9 mouse cellular contexts compared by ENCODE assay signal in the genomic region with DNA sequence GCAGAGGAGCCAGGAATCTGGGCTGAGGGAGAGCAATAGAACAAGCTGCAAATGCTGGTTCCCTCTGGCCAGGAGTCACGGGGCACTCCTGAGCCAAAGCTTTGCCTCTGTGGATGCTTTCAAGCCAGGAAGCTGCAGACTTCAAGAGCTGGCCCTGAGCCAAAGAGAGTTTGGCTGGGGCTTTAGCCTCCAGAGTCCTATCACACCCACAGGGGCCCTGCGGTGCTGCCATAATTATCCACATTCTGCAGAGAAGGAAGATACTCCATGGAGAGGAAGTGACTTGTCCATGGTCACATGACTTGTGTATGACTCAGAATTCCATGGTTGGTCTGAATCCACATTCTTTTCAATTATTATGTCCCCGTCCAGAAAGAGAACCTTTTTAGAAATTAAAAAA. TPM values are rescaled to one million over a fixed set of nuclear protein-coding genes. Genes with fewer than 3 reads are reported as not detected.
A peak's percentile ranks its signal among the peaks of the same experiment; 100 is the strongest.
DNase-seq lines count a peak whose midpoint lies in the region.
"Had no signal": no experiment of that assay in that cellular context is flagged by ENCODE, and none has a peak within 500 bp of the region (broad histone marks: within the 10 kb centered on the region; RNA-seq: fewer than 3 reads in every experiment).

No protein-coding gene starts in this region.

- peak; percentile 26 for DNase-seq in adrenal gland, postnatal 14 days
- DNase-seq in adrenal gland, adult 18-20 months (ENCODE audit: low spot score in 2 of 2): no peak
- DNase-seq in left cerebral cortex, postnatal 4 days: peak; percentile 60
- no peak for DNase-seq in left cerebral cortex, postnatal 14 days (ENCODE audit: low spot score in 2 of 2)
- peak; percentile 43 for DNase-seq in gastrocnemius, postnatal 14 days
- DNase-seq in lung, postnatal 36 days: peak; percentile 8
- DNase-seq in c-Kit-positive CD71-positive TER-119-positive erythroid progenitor cells, embryonic 14.5 days (ENCODE audit: low spot score): no peak
- DNase-seq in retina, postnatal 1 day: no peak
- DNase-seq: thymus, postnatal 14 days had no signal

- intact Hi-C loops in left cerebral cortex, postnatal 4 days (cut with DNase I): no loop called here
- intact Hi-C loops in left cerebral cortex, postnatal 14 days (cut with DNase I): no loop called here
- intact Hi-C loops in gastrocnemius, postnatal 14 days (cut with DNase I; ENCODE audit: low total_unique reads): loop anchor here (10.0 kb wide), 1 partner anchor 97 kb away; no protein-coding TSS in a partner anchor

RNA-seq across cellular contexts. Expression of a gene that starts 39.6 kb away (rescaled TPM):
- total RNA-seq in adrenal gland, postnatal 14 days (2021): 1.2 and 1.5 TPM in 2 replicates
- 1 to 10 TPM; 1.4 to 1.5 TPM for total RNA-seq in adrenal gland, adult 18-20 months (2021)
- total RNA-seq in left cerebral cortex, postnatal 4 days (2021): 1 to 10 TPM; 4.9 to 5.1 TPM
- 10 to 100 TPM; 17.9 to 18.5 TPM for total RNA-seq in left cerebral cortex, postnatal 14 days (2021)
- under 1 TPM; 0.24 to 0.39 TPM for total RNA-seq in gastrocnemius, postnatal 14 days (2021)

Comparison
In these comparisons a context has a peak if more than half of its experiments do, and no peak if none do; other contexts are left out.
1. DNase-seq: peak in adrenal gland, postnatal 14 days (single experiment), left cerebral cortex, postnatal 4 days (single experiment), gastrocnemius, postnatal 14 days (single experiment) and lung, postnatal 36 days (single experiment); none in adrenal gland, adult 18-20 months (0 of 2), left cerebral cortex, postnatal 14 days (0 of 2), c-Kit-positive CD71-positive TER-119-positive erythroid progenitor cells, embryonic 14.5 days (single experiment) and retina, postnatal 1 day (single experiment).